Mouse (Mus musculus) urinary bladder, postnatal 25 days (tissue): Measurements from ENCODE around the gene Cacna2d3.

ENCODE experiments used
- DNase-seq: peaks from one replicate; pipeline ENCODE4 v3.0.0; 2022; ENCODE audit warnings: low spot score

Cacna2d3 gene

GRCm38 (mm10) chr14:29392851-29393250 is 328.8 kb downstream of the Cacna2d3 start:
- no peak for DNase-seq

- DNase-seq: no peak
Measured at GRCm38 (mm10) chr14:29391489-29391888, 330.2 kb downstream of the Cacna2d3 start.

- DNase-seq: no peak
Measured at GRCm38 (mm10) chr14:29387761-29388160, 333.9 kb downstream of the Cacna2d3 start.

- DNase-seq: no peak
Measured at GRCm38 (mm10) chr14:29385500-29385899, 336.2 kb downstream of the Cacna2d3 start.

GRCm38 (mm10) chr14:29382786-29383185 is 338.9 kb downstream of the Cacna2d3 start:
- DNase-seq: no peak

- DNase-seq: no peak
Measured at GRCm38 (mm10) chr14:29366911-29367310, 354.8 kb downstream of the Cacna2d3 start.

- DNase-seq: no peak
Measured at GRCm38 (mm10) chr14:29362448-29362847, 359.2 kb downstream of the Cacna2d3 start.

- no peak for DNase-seq
Measured at GRCm38 (mm10) chr14:29350627-29351026, 371.0 kb downstream of the Cacna2d3 start.

- DNase-seq: no peak
Measured at GRCm38 (mm10) chr14:29341581-29341980, 380.1 kb downstream of the Cacna2d3 start.

GRCm38 (mm10) chr14:29340728-29341127 is 380.9 kb downstream of the Cacna2d3 start:
- DNase-seq: no peak

GRCm38 (mm10) chr14:29334897-29335296 is 386.8 kb downstream of the Cacna2d3 start:
- DNase-seq: no peak

- no peak for DNase-seq
Measured at GRCm38 (mm10) chr14:29334216-29334615, 387.4 kb downstream of the Cacna2d3 start.

GRCm38 (mm10) chr14:29324430-29324782 is 397.3 kb downstream of the Cacna2d3 start:
- DNase-seq: no peak

- no peak for DNase-seq
Measured at GRCm38 (mm10) chr14:29323718-29324429, 397.8 kb downstream of the Cacna2d3 start.

- no peak for DNase-seq
Measured at GRCm38 (mm10) chr14:29313431-29313830, 408.2 kb downstream of the Cacna2d3 start.

- no peak for DNase-seq
Measured at GRCm38 (mm10) chr14:29305623-29306022, 416.0 kb downstream of the Cacna2d3 start.

GRCm38 (mm10) chr14:29296185-29296754 is 425.4 kb downstream of the Cacna2d3 start:
- no peak for DNase-seq

GRCm38 (mm10) chr14:29278901-29279300 is 442.8 kb downstream of the Cacna2d3 start:
- DNase-seq: no peak

- no peak for DNase-seq
Measured at GRCm38 (mm10) chr14:29278401-29278800, 443.3 kb downstream of the Cacna2d3 start.

GRCm38 (mm10) chr14:29277701-29278100 is 444.0 kb downstream of the Cacna2d3 start:
- DNase-seq: no peak

- DNase-seq: no peak
Measured at GRCm38 (mm10) chr14:29273890-29274289, 447.8 kb downstream of the Cacna2d3 start.

- DNase-seq: no peak
Measured at GRCm38 (mm10) chr14:29270541-29270940, 451.1 kb downstream of the Cacna2d3 start.

- DNase-seq: no peak
Measured at GRCm38 (mm10) chr14:29269816-29270215, 451.8 kb downstream of the Cacna2d3 start.

GRCm38 (mm10) chr14:29268609-29269008 is 453.1 kb downstream of the Cacna2d3 start:
- DNase-seq: no peak
